Mouse (Mus musculus): ENCODE measurements around the gene 2310057M21Rik. TPM values are rescaled to one million over a fixed set of nuclear protein-coding genes. Genes with fewer than 3 reads are reported as not detected.

2310057M21Rik gene
- total RNA-seq, 2 experiments from 2014 or later = 10.9 to 11.0 TPM

DNA sequence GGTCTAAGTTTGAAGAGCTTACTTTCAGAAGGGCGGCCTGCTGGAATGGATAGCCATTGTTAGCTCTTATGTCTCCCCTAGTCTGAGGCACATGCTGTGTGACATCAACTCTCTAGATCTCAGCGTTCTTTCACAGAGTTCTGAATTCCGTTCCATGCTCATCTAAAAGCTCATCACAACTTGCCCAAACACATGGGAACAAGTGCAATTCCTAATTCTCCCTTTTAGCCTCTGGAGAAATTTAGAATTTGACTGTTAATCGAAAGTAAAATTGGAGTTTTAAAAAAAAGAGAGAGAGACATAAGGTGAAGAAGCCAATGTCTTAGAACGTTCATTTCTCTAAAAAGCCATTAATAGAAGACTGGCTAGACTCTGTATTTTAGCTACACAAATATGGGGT, 33.1 kb downstream of the 2310057M21Rik start, which contains the start of gene Fam24b:
Gene Fam24b (minus strand): TSS at position 101 of the 400 bp plus-strand sequence.
- intact Hi-C loops (cut with DNase I) = no loop called here
- DNase-seq (ENCODE audit: low spot score) = no peak

DNA sequence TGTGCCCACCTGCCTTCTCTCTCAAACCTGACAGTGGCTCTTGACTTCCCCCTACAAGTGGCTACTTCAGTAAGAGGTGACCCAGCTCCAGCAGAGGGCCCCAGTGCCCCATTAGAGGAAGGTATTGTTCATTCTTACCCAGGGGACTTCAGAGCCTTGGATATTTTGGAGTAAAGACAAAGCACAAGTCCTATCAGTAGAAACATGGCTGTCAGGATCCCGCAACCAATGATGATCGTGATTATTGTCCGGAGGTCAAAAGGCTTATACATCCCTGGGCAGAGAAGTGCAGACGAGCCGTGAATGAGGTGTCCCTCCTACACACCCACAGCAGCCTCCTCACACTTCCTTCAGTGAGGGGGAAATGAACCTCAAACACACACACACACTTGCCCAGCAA, 35.5 kb downstream of the 2310057M21Rik start:
- intact Hi-C loops (cut with DNase I) = no loop called here

DNA sequence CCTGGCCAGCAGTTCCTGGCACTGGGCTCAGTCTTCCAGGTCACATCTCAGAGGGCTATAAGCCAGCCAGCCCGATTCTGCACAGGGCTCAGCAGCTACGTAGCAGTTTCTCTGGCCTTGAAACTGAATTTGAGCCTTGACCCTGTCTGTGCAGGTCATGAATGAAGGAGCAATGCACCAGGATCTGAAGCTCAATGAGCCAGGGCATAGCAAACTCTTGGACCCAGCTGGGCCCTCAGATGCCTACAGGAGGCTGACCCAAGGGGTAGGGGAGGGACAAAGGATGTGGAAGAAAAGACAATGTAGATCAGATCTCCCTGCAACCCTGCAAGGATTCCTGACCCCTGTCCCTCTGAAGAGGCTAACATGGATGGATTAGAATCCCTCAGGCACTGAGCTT, 40.4 kb downstream of the 2310057M21Rik start, which contains the start of gene Cuzd1:
Gene Cuzd1 (minus strand): TSS at position 101 of the 400 bp plus-strand sequence.
- no peak for DNase-seq (ENCODE audit: low spot score)
- intact Hi-C loops (cut with DNase I) = no loop called here

More for the DNA sequence above, 35.5 kb downstream of the 2310057M21Rik start:
- DNase-seq (ENCODE audit: low spot score) = no peak

DNA sequence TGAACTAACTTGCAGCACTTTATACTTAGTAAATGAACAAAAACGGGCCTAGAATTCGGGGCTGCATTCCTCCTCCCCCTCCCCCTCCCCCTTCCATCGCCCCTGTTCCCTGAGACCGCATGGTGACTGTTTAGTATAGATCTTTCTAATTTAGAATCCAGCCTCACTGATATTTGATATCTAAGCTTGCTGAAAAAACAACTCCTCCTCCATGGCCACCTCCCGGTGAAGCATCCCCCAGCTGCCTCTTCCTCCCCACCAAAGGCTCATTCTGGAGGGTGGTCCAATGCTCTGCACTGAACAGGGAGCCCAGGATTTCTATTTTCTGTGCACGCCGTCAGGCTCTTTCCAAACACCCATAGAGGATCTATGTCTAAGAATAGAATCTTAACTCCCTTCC, 44.2 kb downstream of the 2310057M21Rik start:
- DNase-seq (ENCODE audit: low spot score) = no peak
- intact Hi-C loops (cut with DNase I) = no loop called here

DNA sequence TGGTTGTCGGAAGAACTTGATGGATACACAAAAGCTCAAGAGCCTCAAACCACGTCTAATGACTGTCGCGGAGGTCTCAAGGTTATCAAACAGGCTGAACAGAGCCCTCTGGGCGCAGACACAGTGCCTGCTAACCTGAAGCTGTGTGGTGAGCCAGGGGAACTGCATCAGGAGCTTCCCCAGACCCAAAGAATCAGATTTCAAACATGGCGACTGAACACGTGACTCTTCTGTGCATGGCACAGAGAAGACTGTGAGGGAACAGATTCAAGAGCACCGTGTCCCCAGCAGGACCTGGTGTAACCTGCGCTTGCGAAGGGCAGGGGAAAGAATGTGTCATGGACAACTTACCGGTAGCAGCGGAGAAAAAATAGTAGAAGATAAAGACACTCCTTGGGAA, 45.0 kb downstream of the 2310057M21Rik start:
- DNase-seq (ENCODE audit: low spot score) = no peak
- intact Hi-C loops (cut with DNase I) = no loop called here

DNA sequence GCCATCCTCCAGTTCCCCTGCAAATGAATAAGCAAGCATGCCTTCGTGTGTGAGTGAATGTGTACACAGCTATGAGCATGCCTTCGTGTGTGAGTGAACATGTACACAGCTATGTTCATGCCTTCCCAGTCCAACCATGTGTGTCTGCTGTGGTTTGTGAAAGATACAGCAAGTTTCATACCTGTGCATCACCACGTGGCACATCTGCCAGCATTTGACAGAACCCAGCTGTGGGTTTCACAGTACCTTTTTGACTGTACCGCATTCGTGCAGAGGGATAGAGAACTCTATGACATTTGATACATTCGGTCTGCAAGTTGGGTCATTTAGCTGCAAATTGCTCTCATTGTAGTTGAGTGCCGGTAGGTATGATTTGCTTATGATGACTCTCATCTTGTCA, 48.1 kb downstream of the 2310057M21Rik start:
- intact Hi-C loops (cut with DNase I) = no loop called here
- DNase-seq (ENCODE audit: low spot score) = no peak

DNA sequence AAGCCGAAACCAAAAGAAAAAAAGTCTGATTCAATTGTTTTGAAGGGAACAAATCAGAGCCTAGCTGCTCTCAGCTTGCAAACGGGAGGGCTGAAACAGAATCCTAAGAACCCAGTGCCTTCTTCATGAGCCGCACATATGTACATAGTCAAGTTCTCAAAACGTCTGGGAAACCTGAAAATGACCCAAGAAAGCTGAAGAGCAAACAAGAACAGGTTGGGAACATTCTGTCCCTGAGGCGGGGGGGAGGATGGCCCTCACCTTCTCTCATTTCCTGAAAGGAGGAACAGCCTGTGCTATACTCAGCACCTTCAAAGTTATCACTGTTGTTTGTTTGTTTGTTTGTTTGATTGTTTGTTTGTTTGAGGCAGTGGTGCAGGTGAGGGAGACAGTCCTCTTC, 55.8 kb downstream of the 2310057M21Rik start:
- no peak for DNase-seq (ENCODE audit: low spot score)
- intact Hi-C loops (cut with DNase I) = no loop called here

DNA sequence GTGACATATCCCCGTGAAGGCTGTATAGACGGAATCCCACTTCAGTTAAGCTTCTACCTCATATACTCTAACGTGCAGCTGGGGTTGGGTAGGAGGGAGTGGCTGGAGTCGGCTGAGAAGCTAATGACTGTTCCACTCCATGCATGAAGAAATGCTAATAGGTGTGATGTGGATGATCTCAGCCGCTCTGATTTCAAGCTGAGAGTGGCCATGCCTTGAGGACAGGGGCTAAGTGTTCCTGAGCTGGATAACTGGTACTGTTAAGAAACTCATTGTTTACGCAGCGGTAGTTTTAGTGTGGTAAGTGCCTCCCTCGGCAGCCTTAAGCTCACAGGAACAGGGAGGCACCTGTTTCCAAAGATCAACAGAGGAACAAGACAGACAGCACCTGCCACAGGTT, 59.2 kb downstream of the 2310057M21Rik start:
- intact Hi-C loops (cut with DNase I) = no loop called here
- no peak for DNase-seq (ENCODE audit: low spot score)

DNA sequence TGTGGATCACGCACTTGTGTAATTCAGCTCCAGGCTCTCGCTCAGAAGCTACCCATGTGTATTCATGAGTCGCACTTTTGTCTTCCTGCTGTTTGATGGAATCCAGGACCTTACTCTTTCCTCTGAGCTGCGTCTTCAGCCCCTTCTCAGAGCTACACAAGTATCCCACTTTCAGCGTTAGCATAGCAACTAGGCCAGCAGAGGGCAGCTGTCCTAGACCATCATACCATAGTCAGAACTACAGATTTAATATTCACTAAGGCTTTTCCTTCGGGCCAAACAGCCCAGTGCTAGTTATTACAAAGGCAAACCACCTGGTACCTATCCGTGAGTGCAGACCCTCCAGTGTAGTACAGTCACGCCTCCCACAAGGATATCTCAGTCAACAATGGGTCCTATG, 65.4 kb downstream of the 2310057M21Rik start:
- intact Hi-C loops (cut with DNase I) = no loop called here

More for the DNA sequence above, 65.4 kb downstream of the 2310057M21Rik start:
- DNase-seq (ENCODE audit: low spot score) = no peak

Other genes starting within 250 kb of the 2310057M21Rik start
- not detected for gene 4933402N03Rik, start 216.4 kb downstream of the 2310057M21Rik start, total RNA-seq (2021)
- gene 5430419D17Rik, start 188.4 kb downstream of the 2310057M21Rik start, total RNA-seq (2021) = 10 to 100 TPM; 12.2 to 13.0 TPM
- gene Cuzd1, start 40.5 kb downstream of the 2310057M21Rik start, total RNA-seq (2021) = under 1 TPM; 0.18 to 0.45 TPM
- gene Fam24b, start 33.2 kb downstream of the 2310057M21Rik start, total RNA-seq (2021) = not detected
- not detected for gene Fam24a, start 28.9 kb downstream of the 2310057M21Rik start, total RNA-seq (2021)
- gene Pstk, start 8.4 kb upstream of the 2310057M21Rik start, total RNA-seq (2021) = 10 to 100 TPM; 43.3 to 50.5 TPM
- gene Ikzf5, start 47.8 kb upstream of the 2310057M21Rik start, total RNA-seq (2021) = 10 to 100 TPM; 33.5 to 37.8 TPM
- 100 to 1,000 TPM; 166 to 170 TPM for gene Acadsb, start 47.8 kb upstream of the 2310057M21Rik start, total RNA-seq (2021)
- gene Hmx3, start 180.1 kb upstream of the 2310057M21Rik start, total RNA-seq (2021) = not detected
- not detected for gene Hmx2, start 186.0 kb upstream of the 2310057M21Rik start, total RNA-seq (2021)
- 10 to 100 TPM; 32.5 to 32.8 TPM for gene Bub3, start 197.5 kb upstream of the 2310057M21Rik start, total RNA-seq (2021)

Data from heart, postnatal 25 days (tissue).